Mouse (Mus musculus): ENCODE data around the gene Senp1.

GRCm38 (mm10) chr15:98019047-98019446, 74.5 kb downstream of the Senp1 start:
- TF ChIP-seq POLR2A (IDR thresholded peaks at IDR 0.05; ENCODE audit: borderline replicate concordance, insufficient read depth, low read length) (no peak), CTCF (IDR thresholded peaks at IDR 0.05; ENCODE audit: borderline replicate concordance, insufficient read depth, low read depth, low read length) (no peak)
